Comparison of ENCODE assay signal across 10 mouse cellular contexts in the genomic region with DNA sequence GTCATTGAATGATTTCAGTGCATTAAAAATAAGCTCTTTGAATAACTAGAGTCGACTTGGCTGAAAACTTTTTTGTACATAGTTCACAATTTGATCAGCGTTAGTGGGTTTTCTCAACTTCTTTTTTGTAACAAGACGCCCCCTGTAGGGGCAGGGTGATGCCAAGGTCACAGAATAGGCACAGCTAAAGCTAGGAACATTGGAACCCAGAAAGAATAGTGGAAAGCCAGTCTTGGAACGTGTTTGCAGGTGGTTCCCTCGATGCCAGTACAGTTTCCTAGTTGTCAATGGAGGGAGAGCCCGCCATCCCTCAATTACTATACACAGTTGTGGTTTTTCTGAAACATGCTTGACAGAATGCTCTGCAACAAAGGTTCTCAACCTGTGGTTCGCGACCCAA. TPM values are rescaled to one million over a fixed set of nuclear protein-coding genes. Genes with fewer than 3 reads are reported as not detected.
DNase-seq lines count a peak whose midpoint lies in the region; ATAC-seq and TF ChIP-seq lines count a peak whose summit lies in the region.
"Had no signal": no experiment of that assay in that cellular context is flagged by ENCODE, and none has a peak within 500 bp of the region (broad histone marks: within the 10 kb centered on the region; RNA-seq: fewer than 3 reads in every experiment).

No protein-coding gene starts in this region.

- DNase-seq in heart, postnatal 10 days: no peak
- no peak for DNase-seq in embryonic facial prominence, embryonic 10.5 days (ENCODE audit: low spot score)
- no peak for DNase-seq in midbrain, postnatal 0 days (ENCODE audit: low spot score)
- no peak for DNase-seq in left cerebral cortex, postnatal 10 days (ENCODE audit: extremely low spot score in 1 of 2, low spot score in 2 of 2)
- no peak for DNase-seq in layer of hippocampus, adult 11-12 months (ENCODE audit: low spot score)
- no peak for DNase-seq in thymus, postnatal 14 days

- H3K36me3 ChIP-seq in heart, embryonic 11.5 days (ENCODE audit: control insufficient read depth, insufficient read depth, low read length): no peaks in the 10 kb centered on the region
- no peaks in the 10 kb centered on the region for H3K36me3 ChIP-seq in embryonic facial prominence, embryonic 10.5 days (replicated peaks)
- no peaks in the 10 kb centered on the region for H3K36me3 ChIP-seq in hindbrain, embryonic 16.5 days (ENCODE audit: control insufficient read depth, insufficient read depth, low read length)
- H3K36me3 ChIP-seq in midbrain, postnatal 0 days (ENCODE audit: insufficient read depth, low read length): no peaks in the 10 kb centered on the region
- H3K36me3 ChIP-seq: liver, embryonic 15.5 days had no signal

- ATAC-seq in heart, embryonic 11.5 days (replicated peaks; ENCODE audit: insufficient number of reproducible peaks, low FRiP score, low TSS enrichment): no peak
- ATAC-seq in hindbrain, embryonic 16.5 days: no peak
- no peak for ATAC-seq in midbrain, postnatal 0 days (ENCODE audit: low FRiP score)

- H3K4me2 ChIP-seq in heart, embryonic 11.5 days: peak overlapping the region; percentile 70
- peak overlapping the region; percentile 100 for H3K4me2 ChIP-seq in hindbrain, embryonic 16.5 days (ENCODE audit: low read length)
- H3K4me2 ChIP-seq in midbrain, postnatal 0 days (ENCODE audit: low read depth, low read length, poor library complexity, severe bottlenecking): peak overlapping the region; percentile 97

- H3K27me3 ChIP-seq in heart, embryonic 11.5 days (ENCODE audit: control insufficient read depth, insufficient read depth, low read length): peaks cover 13% of the 10 kb centered on the region; the same call in 1 of the 2 replicates
- peaks cover 68% of the 10 kb centered on the region for H3K27me3 ChIP-seq in embryonic facial prominence, embryonic 10.5 days (replicated peaks; ENCODE audit: low read depth, poor library complexity, severe bottlenecking)
- H3K27me3 ChIP-seq in hindbrain, embryonic 16.5 days (replicated peaks; ENCODE audit: control insufficient read depth, insufficient read depth, low read length): peaks cover 3% of the 10 kb centered on the region
- peaks cover 7% of the 10 kb centered on the region for H3K27me3 ChIP-seq in midbrain, postnatal 0 days (ENCODE audit: insufficient read depth, low read length)

- no peak overlapping the region for H3K27ac ChIP-seq in heart, embryonic 11.5 days (ENCODE audit: low read depth, low read length)
- H3K27ac ChIP-seq in embryonic facial prominence, embryonic 10.5 days (replicated peaks): no peak overlapping the region
- H3K27ac ChIP-seq in hindbrain, embryonic 16.5 days (ENCODE audit: low read depth, low read length): no peak overlapping the region
- H3K27ac ChIP-seq in midbrain, postnatal 0 days (ENCODE audit: low read depth, low read length): no peak overlapping the region
- H3K27ac ChIP-seq: liver, embryonic 15.5 days had no signal

- H3K4me1 ChIP-seq in heart, embryonic 11.5 days (ENCODE audit: control insufficient read depth, insufficient read depth, low read length): peaks cover 30% of the 10 kb centered on the region
- peaks cover 66% of the 10 kb centered on the region for H3K4me1 ChIP-seq in embryonic facial prominence, embryonic 10.5 days
- peaks cover 22% of the 10 kb centered on the region for H3K4me1 ChIP-seq in hindbrain, embryonic 16.5 days (ENCODE audit: control insufficient read depth, insufficient read depth, low read depth, low read length)
- no peaks in the 10 kb centered on the region for H3K4me1 ChIP-seq in midbrain, postnatal 0 days (ENCODE audit: insufficient read depth, low read length)
- H3K4me1 ChIP-seq: liver, embryonic 15.5 days had no signal

- WGBS in heart, embryonic 11.5 days (ENCODE audit: insufficient replicate concordance): 20% methylated on average over 8 of the region's 8 CpGs
- WGBS in embryonic facial prominence, embryonic 10.5 days: 14% methylated on average over 8 of the region's 8 CpGs
- 10% methylated on average over 8 of the region's 8 CpGs for WGBS in hindbrain, embryonic 16.5 days
- WGBS in midbrain, postnatal 0 days: 10% methylated on average over 8 of the region's 8 CpGs

- intact Hi-C loops in heart, postnatal 10 days (cut with DNase I): loop anchor here (5.0 kb wide), 1 partner anchor 50 kb away; no protein-coding TSS in a partner anchor
- intact Hi-C loops in left cerebral cortex, postnatal 10 days (cut with DNase I): no loop called here

- TF ChIP-seq CTCF in midbrain, postnatal 0 days (IDR thresholded peaks at IDR 0.05): 0 out of 2 replicates have a peak, but pooled peaks have one; percentile 14

- H3K9me3 ChIP-seq in heart, embryonic 11.5 days (replicated peaks; ENCODE audit: control insufficient read depth, low read length): no peaks in the 10 kb centered on the region
- H3K9me3 ChIP-seq in embryonic facial prominence, embryonic 10.5 days: no peaks in the 10 kb centered on the region
- no peaks in the 10 kb centered on the region for H3K9me3 ChIP-seq in hindbrain, embryonic 16.5 days (ENCODE audit: control insufficient read depth, low read length)
- no peaks in the 10 kb centered on the region for H3K9me3 ChIP-seq in midbrain, postnatal 0 days (ENCODE audit: low read length)
- H3K9me3 ChIP-seq: liver, embryonic 15.5 days had no signal

- H3K4me3 ChIP-seq in heart, embryonic 11.5 days (ENCODE audit: low read depth, low read length): peak overlapping the region; percentile 59
- H3K4me3 ChIP-seq in embryonic facial prominence, embryonic 10.5 days: peak overlapping the region; percentile 82
- peak overlapping the region; percentile 66 for H3K4me3 ChIP-seq in hindbrain, embryonic 16.5 days (ENCODE audit: low read length)
- H3K4me3 ChIP-seq in midbrain, postnatal 0 days (ENCODE audit: low read depth, low read length): peak overlapping the region; percentile 64

- H3K9ac ChIP-seq in heart, embryonic 11.5 days (ENCODE audit: low read depth, low read length): peak overlapping the region; percentile 72
- no peak overlapping the region for H3K9ac ChIP-seq in hindbrain, embryonic 16.5 days (ENCODE audit: low read depth, low read length)
- no peak overlapping the region for H3K9ac ChIP-seq in midbrain, postnatal 0 days (replicated peaks; ENCODE audit: low read length, poor library complexity, severe bottlenecking)
- H3K9ac ChIP-seq: liver, embryonic 15.5 days had no signal

RNA-seq across cellular contexts. Expression of a gene that starts 1.0 kb away (rescaled TPM):
- polyA plus RNA-seq in heart, embryonic 11.5 days (2014; fragmentation: Nextera tagmentation; extraction: Ambion mirVana): 6.1 and 6.3 TPM in 2 replicates
- 10 to 100 TPM; 30.4 to 35.3 TPM for total RNA-seq in heart, postnatal 10 days (2021)
- 2.3 and 2.7 TPM in 2 replicates for polyA plus RNA-seq in embryonic facial prominence, embryonic 10.5 days (2016; fragmentation: Nextera tagmentation; extraction: Ambion mirVana)
- polyA plus RNA-seq in hindbrain, embryonic 16.5 days (2015; fragmentation: Nextera tagmentation; extraction: Ambion mirVana): 3.0 and 4.3 TPM in 2 replicates
- total RNA-seq in midbrain, postnatal 0 days (2014; rRNA removed): 11.8 and 19.5 TPM in 2 replicates
- 3.0 and 3.3 TPM in 2 replicates for polyA plus RNA-seq in midbrain, postnatal 0 days (2015; fragmentation: Nextera tagmentation; extraction: Ambion mirVana)
- 1 to 10 TPM; 7.1 to 9.3 TPM for total RNA-seq in left cerebral cortex, postnatal 10 days (2021)
- polyA plus RNA-seq: C2C12 had no signal
